Mouse (Mus musculus): ENCODE data around the gene Ctnna3.
"Not testable (repeated sequence)": the region's sequence is repeated elsewhere in the genome, so short reads cannot be mapped to it uniquely, and the experiment has no call there.

Ctnna3 gene

DNA sequence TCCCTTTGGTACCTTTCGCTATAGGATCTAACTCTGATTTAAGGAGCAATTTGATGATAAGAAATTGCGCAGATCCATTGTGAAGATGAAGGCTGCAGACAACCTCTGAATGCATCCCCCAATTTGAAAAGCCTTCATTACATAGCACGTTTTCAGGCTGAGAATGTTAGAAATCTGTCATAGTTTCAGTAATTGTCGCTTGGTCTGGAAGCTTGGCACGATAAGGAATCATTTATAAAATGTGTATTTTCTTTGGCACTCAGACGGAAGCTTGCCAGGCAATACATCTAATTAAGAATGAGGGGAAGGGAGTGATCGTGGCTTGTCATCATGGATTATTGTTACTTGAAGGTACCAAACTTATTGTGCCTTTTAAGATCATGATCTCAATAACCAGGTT lies 1511.1 kb downstream of the Ctnna3 start:
- no peak for DNase-seq (ENCODE audit: low read depth)

DNA sequence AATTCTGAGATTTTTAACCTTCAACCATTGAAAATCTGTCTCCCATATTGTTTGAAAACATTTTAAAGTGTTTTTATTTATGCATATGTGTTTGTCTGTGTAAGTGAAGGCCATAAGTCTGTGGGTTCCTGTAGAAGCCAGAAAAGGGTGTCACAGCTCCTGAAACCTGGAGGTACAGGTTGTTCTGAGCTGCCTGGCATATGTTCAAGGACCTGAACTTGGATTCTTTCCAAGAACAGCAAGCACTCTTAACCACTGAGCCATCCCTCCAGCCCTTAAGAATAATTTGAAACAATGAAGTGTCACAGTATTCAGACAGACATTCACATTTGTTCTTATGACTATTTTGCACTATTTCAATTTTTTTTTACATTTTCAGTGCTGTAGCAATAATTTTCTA lies 1528.5 kb downstream of the Ctnna3 start:
- DNase-seq (ENCODE audit: low read depth) = no peak

DNA sequence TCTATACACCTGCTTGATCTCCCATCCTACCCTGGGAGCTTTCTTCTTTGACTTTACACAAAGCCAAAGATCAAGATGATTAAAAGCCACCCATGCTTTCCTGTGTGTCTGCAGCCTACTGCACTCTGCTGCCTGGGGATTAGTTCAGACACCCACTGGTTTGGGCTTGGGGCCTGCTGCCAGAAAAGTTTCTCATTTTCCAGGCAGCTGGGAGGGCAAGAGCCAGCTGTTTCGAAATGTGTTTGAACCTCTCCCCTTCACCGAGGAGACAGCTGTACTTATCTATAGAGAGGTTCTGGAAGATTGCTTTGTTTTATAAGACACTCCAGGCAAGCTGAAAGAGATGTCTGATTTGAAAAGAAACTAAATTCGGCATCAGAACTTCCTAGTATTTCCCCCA lies 1563.0 kb downstream of the Ctnna3 start:
- no peak for DNase-seq (ENCODE audit: low read depth)

DNA sequence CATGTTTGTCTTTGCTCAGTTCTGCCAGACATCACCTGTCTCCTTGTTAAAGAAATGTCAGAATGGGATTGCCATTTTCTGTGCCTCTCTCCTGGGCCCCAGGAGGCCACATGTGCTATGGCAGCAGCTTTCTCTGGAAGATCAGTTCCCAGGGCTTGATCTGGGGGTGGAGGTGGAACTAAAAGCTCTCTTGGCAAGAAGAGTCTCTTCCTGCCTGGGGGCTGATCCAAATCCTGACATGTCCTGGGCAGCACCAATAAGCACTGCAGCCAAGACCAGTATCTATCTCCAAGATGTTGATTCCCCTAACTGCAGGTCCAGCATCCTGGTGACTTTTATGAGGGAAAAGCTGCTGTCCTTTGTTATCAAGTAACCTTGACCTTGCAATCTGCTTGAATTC lies 1583.6 kb downstream of the Ctnna3 start:
- no peak for DNase-seq (ENCODE audit: low read depth)

DNA sequence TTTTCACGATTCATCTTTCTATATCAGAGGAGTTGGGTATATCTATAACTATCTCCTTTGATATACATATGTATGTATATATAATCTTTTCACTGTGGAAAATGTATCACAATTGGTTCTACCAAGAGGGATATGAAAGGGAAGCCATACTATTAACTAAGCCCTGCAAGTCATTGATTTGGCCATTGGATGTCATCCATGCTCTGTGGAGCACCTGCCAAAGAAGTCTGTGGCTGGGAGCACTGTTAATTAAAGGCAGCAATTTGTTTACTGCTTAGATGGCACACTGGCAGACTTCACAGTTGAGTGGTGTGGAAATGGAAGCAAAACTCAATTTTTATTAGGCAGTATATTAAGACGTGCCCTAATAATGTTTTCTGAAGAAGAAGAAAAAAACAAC lies 1592.8 kb downstream of the Ctnna3 start:
- DNase-seq (ENCODE audit: low read depth) = no peak

DNA sequence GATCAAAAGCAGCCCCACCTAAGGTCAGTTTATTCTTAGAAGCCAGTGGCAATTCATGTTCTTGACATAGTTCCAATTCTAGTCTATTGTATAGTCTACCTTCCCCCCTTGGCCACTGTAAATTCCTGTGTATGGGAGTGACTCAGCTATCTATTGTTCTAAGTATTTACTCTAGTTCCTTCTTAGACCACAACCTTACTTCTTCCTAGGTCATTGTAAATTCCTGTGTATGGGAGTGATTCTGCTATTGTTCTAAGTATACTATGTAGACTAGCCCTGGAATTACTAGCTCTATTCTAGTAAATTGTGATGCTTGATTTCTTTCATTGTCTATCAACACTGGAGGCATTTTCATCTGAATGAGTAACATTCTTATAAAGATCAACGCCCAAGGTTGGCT lies 1603.6 kb downstream of the Ctnna3 start:
- not testable (repeated sequence) for DNase-seq (ENCODE audit: low read depth)

All from c-Kit-positive CD71-positive TER-119-negative erythroid progenitor cells, embryonic 14.5 days (primary cell).